ENCODE assay signal across 17 mouse cellular contexts in genomic region chr2:156887017-156887416, GRCm38 (mm10). TPM values are rescaled to one million over a fixed set of nuclear protein-coding genes. Genes with fewer than 3 reads are reported as not detected.
DNase-seq lines count a peak whose midpoint lies in the region; ATAC-seq and TF ChIP-seq lines count a peak whose summit lies in the region.
"Had no signal": no experiment of that assay in that cellular context is flagged by ENCODE, and none has a peak within 500 bp of the region (broad histone marks: within the 10 kb centered on the region; RNA-seq: fewer than 3 reads in every experiment).

TSS of gene Sla2 (minus strand) at chr2:156887192.

- 0 out of 2 replicates have a peak, but pooled peaks have one; percentile 45 for TF ChIP-seq CTCF in thymus, adult 2 months (IDR thresholded peaks at IDR 0.05; ENCODE audit: borderline replicate concordance, control insufficient read depth, extremely low read depth, insufficient read depth, low read length, poor library complexity)

- H3K4me3 ChIP-seq in heart, embryonic 15.5 days = peak within 1 kb of the TSS; percentile 20; the same call in 1 of the 2 replicates
- H3K4me3 ChIP-seq in liver, embryonic 12.5 days = 0 out of 2 replicates have a peak within 1 kb of the TSS, but pooled peaks have one; percentile 4
- peak within 1 kb of the TSS; percentile 85 for H3K4me3 ChIP-seq in thymus, adult 2 months (ENCODE audit: control insufficient read depth, insufficient read depth, low read length)
- H3K4me3 ChIP-seq: embryonic facial prominence, embryonic 12.5 days; hindbrain, embryonic 13.5 days; left cerebral cortex, adult 2 months; midbrain, embryonic 12.5 days had no signal

- no peaks in the 10 kb centered on the region for H3K27me3 ChIP-seq in heart, embryonic 15.5 days
- H3K27me3 ChIP-seq in liver, embryonic 12.5 days (replicated peaks) = no peaks in the 10 kb centered on the region
- H3K27me3 ChIP-seq in thymus, adult 2 months (ENCODE audit: control insufficient read depth, insufficient read depth, low read length) = no peaks in the 10 kb centered on the region
- H3K27me3 ChIP-seq: embryonic facial prominence, embryonic 12.5 days; hindbrain, embryonic 13.5 days; midbrain, embryonic 12.5 days had no signal

- peak; percentile 98 for TF ChIP-seq POLR2A in thymus, adult 2 months (IDR thresholded peaks at IDR 0.05; ENCODE audit: control insufficient read depth, extremely low read depth, insufficient read depth, low read length, poor library complexity)

- no peak within 1 kb of the TSS for H3K9ac ChIP-seq in heart, embryonic 15.5 days
- no peak within 1 kb of the TSS for H3K9ac ChIP-seq in liver, embryonic 12.5 days
- H3K9ac ChIP-seq: embryonic facial prominence, embryonic 12.5 days; hindbrain, embryonic 13.5 days; midbrain, embryonic 12.5 days had no signal

- H3K4me1 ChIP-seq in heart, embryonic 15.5 days (replicated peaks) = no peaks in the 10 kb centered on the region
- peaks cover 60% of the 10 kb centered on the region for H3K4me1 ChIP-seq in liver, embryonic 12.5 days
- peaks cover 36% of the 10 kb centered on the region for H3K4me1 ChIP-seq in thymus, adult 2 months (replicated peaks; ENCODE audit: control insufficient read depth, insufficient read depth, low read length)
- H3K4me1 ChIP-seq: embryonic facial prominence, embryonic 12.5 days had no signal

- H3K36me3 ChIP-seq in heart, embryonic 15.5 days = no peaks in the 10 kb centered on the region
- no peaks in the 10 kb centered on the region for H3K36me3 ChIP-seq in liver, embryonic 12.5 days
- peaks cover 7% of the 10 kb centered on the region; the same call in 1 of the 2 replicates for H3K36me3 ChIP-seq in thymus, adult 2 months (ENCODE audit: control insufficient read depth, insufficient read depth, low read length)
- H3K36me3 ChIP-seq: embryonic facial prominence, embryonic 12.5 days; hindbrain, embryonic 13.5 days; midbrain, embryonic 12.5 days had no signal

- H3K4me2 ChIP-seq in heart, embryonic 15.5 days = no peak within 1 kb of the TSS
- H3K4me2 ChIP-seq in liver, embryonic 12.5 days = peak within 1 kb of the TSS; percentile 12; the same call in 1 of the 2 replicates
- H3K4me2 ChIP-seq: embryonic facial prominence, embryonic 12.5 days; hindbrain, embryonic 13.5 days; midbrain, embryonic 12.5 days had no signal

- no peak within 1 kb of the TSS for H3K27ac ChIP-seq in heart, embryonic 15.5 days
- peak within 1 kb of the TSS; percentile 33; the same call in 1 of the 2 replicates for H3K27ac ChIP-seq in liver, embryonic 12.5 days
- peak within 1 kb of the TSS; percentile 97 for H3K27ac ChIP-seq in thymus, adult 2 months (ENCODE audit: control insufficient read depth, insufficient read depth, low read length)
- H3K27ac ChIP-seq: embryonic facial prominence, embryonic 12.5 days; hindbrain, embryonic 13.5 days; kidney, postnatal 0 days; left cerebral cortex, adult 2 months; midbrain, embryonic 12.5 days had no signal

- ATAC-seq in heart, embryonic 15.5 days (replicated peaks; ENCODE audit: insufficient number of reproducible peaks, insufficient read depth, low FRiP score, low read depth) = no peak
- ATAC-seq in liver, embryonic 12.5 days = no peak
- ATAC-seq: forebrain, embryonic 16.5 days had no signal

- 53% methylated on average over 6 of the region's 6 CpGs for WGBS in heart, embryonic 15.5 days
- WGBS in liver, embryonic 12.5 days (ENCODE audit: insufficient replicate concordance) = 22% methylated on average over 6 of the region's 6 CpGs
- 2% methylated on average over 6 of the region's 6 CpGs for WGBS in thymus, adult 2 months

- no peaks in the 10 kb centered on the region for H3K9me3 ChIP-seq in heart, embryonic 15.5 days (replicated peaks)
- H3K9me3 ChIP-seq in liver, embryonic 12.5 days (replicated peaks) = no peaks in the 10 kb centered on the region
- H3K9me3 ChIP-seq: embryonic facial prominence, embryonic 12.5 days; hindbrain, embryonic 13.5 days; midbrain, embryonic 12.5 days had no signal

- intact Hi-C loops in heart, postnatal 36 days (cut with DNase I) = no loop called here
- intact Hi-C loops in heart, postnatal 25 days (cut with DNase I) = no loop called here

- no peak for DNase-seq in heart, postnatal 36 days
- DNase-seq in CD8-positive naive resting alpha-beta T cell, adult 2 months (ENCODE audit: low read depth in 2 of 2, low spot score in 2 of 2) = peak; percentile 59 to 74
- peak; percentile 89 for DNase-seq in thymus, adult 2 months
- no peak for DNase-seq in embryo, embryonic 10.5 days (ENCODE audit: low spot score)
- DNase-seq in left cerebral cortex, adult 18-20 months (ENCODE audit: low spot score in 2 of 2) = no peak
- no peak for DNase-seq in heart, postnatal 25 days (ENCODE audit: low spot score)
- DNase-seq: adrenal gland, adult 8-10 months; cerebellum, adult 11 months; gastrocnemius, postnatal 14 days had no signal

RNA-seq across cellular contexts. Expression of gene Sla2, which starts in this region (rescaled TPM):
- 0.58 and 4.4 TPM in 2 replicates for polyA plus RNA-seq in heart, embryonic 15.5 days (2015; fragmentation: Nextera tagmentation; extraction: Ambion mirVana)
- total RNA-seq in heart, postnatal 36 days (2021) = not detected
- 6.2 and 7.1 TPM in 2 replicates for polyA plus RNA-seq in liver, embryonic 12.5 days (2016; fragmentation: Nextera tagmentation; extraction: Ambion mirVana)
- 115 and 120 TPM in 2 replicates for polyA plus RNA-seq in thymus, adult 2 months (2012; rRNA removed)
- total RNA-seq in left cerebral cortex, adult 18-20 months (2021) = under 1 TPM; 0.63 to 0.82 TPM
- not detected for total RNA-seq in heart, postnatal 25 days (2021)
- total RNA-seq: gastrocnemius, postnatal 14 days had no signal

Comparison
In these comparisons a context has a peak if more than half of its experiments do, and no peak if none do; other contexts are left out.
1. RNA of gene Sla2 (polyA plus RNA-seq): 115 to 120 TPM in thymus, adult 2 months; 6.2 to 7.1 TPM in liver, embryonic 12.5 days and 0.58 to 4.4 TPM in heart, embryonic 15.5 days; every median in the first group is over 10 times any median in the second.
2. H3K4me3 ChIP-seq: peak in every context shown above with its lines; median percentile 85 in thymus, adult 2 months; 20 in heart, embryonic 15.5 days; 4 in liver, embryonic 12.5 days.
3. DNase-seq: peak in CD8-positive naive resting alpha-beta T cell, adult 2 months (2 of 2) and thymus, adult 2 months (single experiment); none in heart, postnatal 36 days (0 of 2), embryo, embryonic 10.5 days (single experiment), left cerebral cortex, adult 18-20 months (0 of 2) and heart, postnatal 25 days (single experiment).